18 mouse cellular contexts compared by ENCODE assay signal in genomic region chr6:3741996-3742713, GRCm38 (mm10). TPM values are rescaled to one million over a fixed set of nuclear protein-coding genes. Genes with fewer than 3 reads are reported as not detected.
"Had no signal": no experiment of that assay in that cellular context is flagged by ENCODE, and none has a peak within 500 bp of the region (broad histone marks: within the 10 kb centered on the region; RNA-seq: fewer than 3 reads in every experiment).

No protein-coding gene starts in this region.

- H3K36me3 ChIP-seq: intestine, embryonic 15.5 days; limb, embryonic 10.5 days; lung, embryonic 15.5 days; midbrain, embryonic 13.5 days; neural tube, embryonic 12.5 days had no signal

- DNase-seq: kidney, adult 18-20 months; kidney, postnatal 10 days; kidney, postnatal 4 days; spleen, adult 18-20 months; thymus, adult 18-20 months; thymus, postnatal 25 days had no signal

- H3K9me3 ChIP-seq: intestine, embryonic 15.5 days; limb, embryonic 10.5 days; lung, embryonic 15.5 days; midbrain, embryonic 13.5 days; neural tube, embryonic 12.5 days had no signal

- H3K4me1 ChIP-seq: intestine, embryonic 15.5 days; limb, embryonic 10.5 days; lung, embryonic 15.5 days; midbrain, embryonic 13.5 days; neural tube, embryonic 12.5 days had no signal

- H3K9ac ChIP-seq: intestine, embryonic 15.5 days; liver, embryonic 14.5 days; lung, embryonic 15.5 days; midbrain, embryonic 13.5 days; neural tube, embryonic 12.5 days had no signal

- H3K4me3 ChIP-seq: intestine, embryonic 15.5 days; layer of hippocampus, adult 2 months; limb, embryonic 10.5 days; lung, embryonic 15.5 days; midbrain, embryonic 13.5 days; neural tube, embryonic 12.5 days had no signal

- ATAC-seq: intestine, embryonic 15.5 days; midbrain, embryonic 13.5 days had no signal

- H3K27ac ChIP-seq: intestine, embryonic 15.5 days; layer of hippocampus, adult 2 months; limb, embryonic 10.5 days; liver, embryonic 14.5 days; lung, embryonic 15.5 days; midbrain, embryonic 13.5 days; neural tube, embryonic 12.5 days had no signal

- H3K4me2 ChIP-seq: intestine, embryonic 15.5 days; lung, embryonic 15.5 days; midbrain, embryonic 13.5 days; neural tube, embryonic 12.5 days had no signal

- H3K27me3 ChIP-seq: intestine, embryonic 15.5 days; lung, embryonic 15.5 days; midbrain, embryonic 13.5 days; neural tube, embryonic 12.5 days had no signal

RNA-seq across cellular contexts. Expression of gene Calcr, which starts 22.4 kb away (rescaled TPM):
- total RNA-seq: layer of hippocampus, adult 2 months; layer of hippocampus, postnatal 10 days; megakaryocyte progenitor cell, adult 5-6 weeks; monocyte, adult 5-6 weeks; neutrophil, adult 5-6 weeks had no signal
- polyA plus RNA-seq: liver, embryonic 14.5 days; urinary bladder, adult 2 months had no signal
